Mouse (Mus musculus) left cerebral cortex, postnatal 36 days (tissue): ENCODE results near the gene Pdzd2. TPM values are rescaled to one million over a fixed set of nuclear protein-coding genes. Genes with fewer than 3 reads are reported as not detected.
A peak's percentile ranks its signal among the peaks of the same experiment; 100 is the strongest.

Experiments
- DNase-seq, 2 experiments: peaks; one replicate each; pipeline ENCODE4 v3.0.0; 2021 to 2022; ENCODE audit warnings: low spot score in 2 of 2, mixed read lengths in 1 of 2
- intact Hi-C: fragments of 180-260 bp; cut with DNase I; formaldehyde crosslinking; loops from one replicate; pipeline ENCODE4 v1.15.1; 2025
- microRNA-seq: library from miRNA; unstranded; fragments of <30 nt; microRNA quantifications from one replicate; pipeline ENCODE4 v1.2.0, GENCODE M21; 2022
- total RNA-seq, 2 experiments: library from RNA; stranded (reverse); gene quantifications; 2 replicates each; pipeline ENCODE4 v1.2.3; 2021

The Pdzd2 gene
- total RNA-seq, 2 experiments from 2014 or later: 63.7 to 94.1 TPM

- peak; percentile 92 to 96 for DNase-seq
- intact Hi-C loops: loop anchor here (5.0 to 10.0 kb wide), 3 partner anchors 49 to 206 kb away; partner anchors contain the start of genes Mtmr12 and Zfr
Observed at GRCm38 (mm10) chr15:12321091-12321787, 418.5 kb downstream of the Pdzd2 start, which contains the start of gene Golph3. Gene Golph3, plus strand, starts transcription at chr15:12321450.

GRCm38 (mm10) chr15:12320441-12321090 lies 419.2 kb downstream of the Pdzd2 start:
- intact Hi-C loops: loop anchor here (5.0 to 10.0 kb wide), 3 partner anchors 48 to 206 kb away; partner anchors contain the start of genes Mtmr12 and Zfr
- DNase-seq: no peak

GRCm38 (mm10) chr15:12319889-12320288 lies 419.8 kb downstream of the Pdzd2 start:
- intact Hi-C loops: loop anchor here (5.0 to 10.0 kb wide), 3 partner anchors 48 to 205 kb away; partner anchors contain the start of genes Mtmr12 and Zfr
- no peak for DNase-seq

GRCm38 (mm10) chr15:12318451-12318850 lies 421.3 kb downstream of the Pdzd2 start:
- DNase-seq: no peak
- intact Hi-C loops: no loop called here

GRCm38 (mm10) chr15:12317290-12317689 lies 422.4 kb downstream of the Pdzd2 start:
- no peak for DNase-seq
- intact Hi-C loops: no loop called here

- intact Hi-C loops: no loop called here
- DNase-seq: no peak
Observed at GRCm38 (mm10) chr15:12315996-12316395, 423.7 kb downstream of the Pdzd2 start.

- intact Hi-C loops: no loop called here
Observed at GRCm38 (mm10) chr15:12314584-12314983, 425.1 kb downstream of the Pdzd2 start.

GRCm38 (mm10) chr15:12313255-12313654 lies 426.5 kb downstream of the Pdzd2 start:
- intact Hi-C loops: no loop called here
- DNase-seq: no peak

More at GRCm38 (mm10) chr15:12314584-12314983, 425.1 kb downstream of the Pdzd2 start:
- no peak for DNase-seq

GRCm38 (mm10) chr15:12311465-12311864 lies 428.3 kb downstream of the Pdzd2 start:
- no peak for DNase-seq
- intact Hi-C loops: no loop called here

GRCm38 (mm10) chr15:12310676-12311075 lies 429.0 kb downstream of the Pdzd2 start:
- DNase-seq: no peak
- intact Hi-C loops: no loop called here

Small RNA genes lying within 50 kb of the gene (microRNA-seq; reads per million reads assigned to microRNA genes)
- gene Gm24135 (not detected), gene Gm24302 (not detected)

Other genes starting within 250 kb of the Pdzd2 start
- gene 6030458C11Rik, start 84.7 kb upstream of the Pdzd2 start, total RNA-seq: 10 to 100 TPM; 23.6 to 25.9 TPM
- gene Drosha, start 84.9 kb upstream of the Pdzd2 start, total RNA-seq: 10 to 100 TPM; 84.2 to 89.7 TPM